Mouse (Mus musculus): ENCODE measurements around the gene Gp1bb.

DNA sequence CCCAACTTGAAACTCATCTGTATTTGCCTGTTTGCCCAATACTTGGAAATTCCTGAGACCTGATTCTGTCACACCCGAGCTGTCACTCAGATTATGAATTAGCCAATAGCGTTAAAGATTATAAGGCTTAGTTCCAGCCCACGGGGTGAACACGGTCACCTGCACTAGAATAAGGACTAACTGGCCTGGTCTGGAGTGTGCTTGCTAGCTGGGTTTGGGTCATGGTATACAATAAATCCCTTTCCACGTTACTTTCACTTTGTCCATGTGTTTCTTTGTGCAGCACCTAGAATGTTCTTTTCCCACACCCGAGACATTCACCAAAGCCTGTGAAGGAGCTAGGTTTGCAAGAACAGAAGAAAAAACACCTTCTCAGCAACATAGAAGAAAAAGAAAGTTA is 47.7 kb upstream of the Gp1bb start:
- TF ChIP-seq CTCF (IDR thresholded peaks at IDR 0.05; ENCODE audit: low read depth) (no peak), EP300 (IDR thresholded peaks at IDR 0.05; ENCODE audit: low read depth) (no peak)

Data from liver, embryonic 14.5 days (tissue).